Mouse (Mus musculus) bone marrow macrophage, adult 2 months (primary cell): ENCODE results near the gene Nsun2. TPM values are rescaled to one million over a fixed set of nuclear protein-coding genes. Genes with fewer than 3 reads are reported as not detected.
"Not testable (repeated sequence)": the region's sequence is repeated elsewhere in the genome, so short reads cannot be mapped to it uniquely, and the experiment has no call there.

Source experiments
- H3K27ac ChIP-seq: 2 replicates; pipeline ENCODE4 v1.5.1; 2012; ENCODE audit warnings: low read depth, low read length; ENCODE audit not compliant: insufficient read depth
- H3K4me1 ChIP-seq: 2 replicates; pipeline ENCODE4 v1.6.1; 2012; ENCODE audit warnings: low read length; ENCODE audit not compliant: control insufficient read depth, insufficient read depth
- H3K4me3 ChIP-seq: 2 replicates; pipeline ENCODE4 v1.5.1; 2012; ENCODE audit warnings: mild to moderate bottlenecking, low read length, moderate library complexity; ENCODE audit not compliant: insufficient read depth
- CTCF ChIP-seq: IDR thresholded peaks from 2 replicates; pipeline ENCODE4 v1.5.1; 2012; ENCODE audit warnings: low read depth, mild to moderate bottlenecking, low read length, moderate library complexity
- POLR2A ChIP-seq: IDR thresholded peaks from 2 replicates; pipeline ENCODE4 v1.6.1; 2012; ENCODE audit warnings: mild to moderate bottlenecking, low read depth, low read length, borderline replicate concordance
- polyA plus RNA-seq: library from polyadenylated mRNA; stranded (reverse); fragments of >200 nt; gene quantifications from 2 replicates; pipeline ENCODE4 v1.2.4, GENCODE M21; 2012; ENCODE audit not compliant: missing spikeins, insufficient read depth, insufficient read length

Nsun2 gene
- polyA plus RNA-seq, 1 experiment: 33.6 TPM

DNA sequence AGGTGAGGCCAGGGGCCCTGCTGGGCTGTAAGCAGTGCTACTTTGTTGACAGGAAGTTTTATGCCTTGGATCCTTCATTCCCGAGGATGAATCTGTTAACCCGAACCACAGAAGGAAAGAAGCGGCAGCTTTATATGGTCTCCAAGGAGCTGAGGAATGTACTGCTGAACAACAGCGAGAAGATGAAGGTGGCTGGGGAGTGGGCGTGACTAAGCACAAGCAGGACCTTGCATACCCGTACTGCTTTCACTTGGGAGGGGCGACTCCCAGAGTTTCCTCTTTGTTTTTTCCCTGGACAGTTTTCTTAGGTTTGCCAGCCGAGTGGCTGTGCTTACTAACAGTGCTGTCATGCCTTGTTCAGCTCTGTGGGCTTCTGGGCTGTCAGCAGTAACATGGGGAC is 97.0 kb downstream of the Nsun2 start:
- no peak overlapping the region for H3K27ac ChIP-seq
- no peak overlapping the region for H3K4me3 ChIP-seq
- TF ChIP-seq POLR2A: no peak
- TF ChIP-seq CTCF: no peak
- peaks cover 3% of the 10 kb centered on the region; the same call in 1 of the 2 replicates for H3K4me1 ChIP-seq

DNA sequence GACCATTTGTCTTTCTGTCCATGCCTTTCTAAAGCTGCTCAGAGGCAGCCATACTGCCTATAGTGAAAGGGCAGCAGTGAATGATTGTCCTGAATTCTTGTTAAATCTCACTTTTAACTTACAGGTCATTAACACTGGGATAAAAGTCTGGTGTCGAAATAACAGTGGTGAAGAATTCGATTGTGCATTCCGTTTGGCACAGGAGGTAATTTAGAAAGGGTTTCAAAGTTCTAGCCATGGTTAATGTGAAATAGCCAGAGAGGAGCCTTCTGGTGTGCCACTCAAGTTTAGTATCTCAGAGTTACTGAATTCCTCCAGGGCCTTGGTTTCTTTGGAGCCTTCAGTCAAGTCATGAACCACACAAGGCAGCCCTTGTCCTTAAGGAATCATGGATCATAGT is 97.6 kb downstream of the Nsun2 start:
- TF ChIP-seq POLR2A: no peak
- TF ChIP-seq CTCF: no peak
- Histone ChIP-seq H3K4me3 (no peak overlapping the region), H3K4me1 (peaks cover 3% of the 10 kb centered on the region; the same call in 1 of the 2 replicates)

DNA sequence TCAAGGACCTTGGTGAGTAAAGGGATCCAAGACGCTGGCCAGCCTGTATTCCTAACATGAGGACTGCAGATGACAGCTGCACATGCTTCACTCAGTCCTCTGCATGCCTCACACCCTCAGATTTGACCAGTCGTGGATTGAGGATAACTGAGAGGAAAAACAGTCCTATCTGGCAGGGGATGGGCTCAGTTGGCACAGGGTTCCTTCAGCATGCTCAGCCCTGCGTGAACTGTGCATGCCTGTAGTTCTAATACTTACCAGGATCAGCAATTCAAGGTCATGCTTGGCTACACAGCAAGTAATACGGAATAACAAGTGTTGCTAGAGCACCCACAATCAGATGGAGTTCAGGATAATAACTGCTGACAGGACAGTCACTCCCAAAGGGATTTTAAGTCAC is 98.1 kb downstream of the Nsun2 start:
- no peak overlapping the region for H3K4me3 ChIP-seq
- peaks cover 3% of the 10 kb centered on the region; the same call in 1 of the 2 replicates for H3K4me1 ChIP-seq
- H3K27ac ChIP-seq: no peak overlapping the region
- TF ChIP-seq CTCF (no peak), POLR2A (no peak)

More for the DNA sequence above, 97.6 kb downstream of the Nsun2 start:
- no peak overlapping the region for H3K27ac ChIP-seq

DNA sequence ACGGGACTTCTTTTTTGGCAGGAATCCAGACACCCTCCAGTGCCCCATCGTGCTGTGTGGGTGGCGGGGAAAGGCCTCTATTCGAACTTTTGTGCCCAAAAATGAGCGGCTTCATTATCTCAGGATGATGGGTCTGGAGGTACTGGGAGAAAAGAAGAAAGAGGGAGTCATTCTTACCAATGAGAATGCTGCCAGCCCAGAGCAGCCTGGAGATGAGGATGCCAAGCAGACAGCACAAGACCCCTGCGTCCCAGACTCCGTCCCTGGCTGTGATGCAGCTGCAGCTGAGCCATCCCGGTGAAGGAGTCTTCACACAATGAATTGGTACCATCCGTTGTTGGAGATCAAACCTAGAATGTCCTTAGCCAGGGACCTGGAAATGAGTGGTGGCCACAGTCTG is 100.0 kb downstream of the Nsun2 start:
- H3K27ac ChIP-seq: no peak overlapping the region
- no peak for TF ChIP-seq CTCF
- no peak for TF ChIP-seq POLR2A

DNA sequence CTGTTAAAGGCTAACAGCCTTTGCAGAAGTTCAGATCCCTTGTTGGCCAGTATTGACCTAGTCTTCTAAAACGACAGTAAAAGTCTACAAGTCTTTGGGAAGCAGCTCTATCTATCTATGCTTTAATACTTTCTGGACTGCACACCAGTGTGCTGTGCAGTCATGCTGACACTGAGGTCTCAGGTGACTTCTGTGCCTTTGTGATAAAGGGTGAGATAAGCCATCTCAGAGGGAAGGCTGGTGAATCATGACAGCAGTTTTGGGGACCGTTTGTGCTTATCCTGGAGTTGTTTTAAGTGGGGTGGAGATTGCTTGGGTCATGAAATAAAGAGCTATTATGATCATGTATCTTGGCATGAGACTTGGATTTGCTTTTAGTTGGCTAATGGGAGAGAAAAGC is 100.4 kb downstream of the Nsun2 start:
- H3K4me1 ChIP-seq: no peaks in the 10 kb centered on the region; the same call in 1 of the 2 replicates
- no peak for TF ChIP-seq POLR2A
- TF ChIP-seq CTCF: no peak
- no peak overlapping the region for H3K4me3 ChIP-seq
- no peak overlapping the region for H3K27ac ChIP-seq

More for the DNA sequence above, 100.0 kb downstream of the Nsun2 start:
- no peak overlapping the region for H3K4me3 ChIP-seq
- no peaks in the 10 kb centered on the region; the same call in 1 of the 2 replicates for H3K4me1 ChIP-seq

DNA sequence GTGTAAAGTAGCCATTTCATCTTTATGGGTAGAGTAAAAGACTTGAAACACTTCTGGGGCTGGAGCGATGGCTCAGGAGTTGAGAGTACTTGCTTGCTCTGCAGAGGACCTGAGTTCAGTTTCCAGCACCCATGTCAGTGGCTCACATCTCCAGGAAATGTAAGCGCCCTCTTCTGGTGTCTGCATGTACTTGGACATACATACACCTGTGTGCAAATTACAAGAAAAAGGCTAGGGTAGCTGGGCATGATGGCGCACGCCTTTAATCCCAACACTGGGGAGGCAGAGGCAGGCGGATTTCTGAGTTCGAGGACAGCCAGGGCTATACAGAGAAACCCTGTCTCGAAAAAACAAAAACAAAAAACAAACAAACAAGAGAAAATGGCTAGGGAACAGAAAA is 102.3 kb downstream of the Nsun2 start:
- not testable (repeated sequence) for H3K27ac ChIP-seq, H3K4me1 ChIP-seq, H3K4me3 ChIP-seq

DNA sequence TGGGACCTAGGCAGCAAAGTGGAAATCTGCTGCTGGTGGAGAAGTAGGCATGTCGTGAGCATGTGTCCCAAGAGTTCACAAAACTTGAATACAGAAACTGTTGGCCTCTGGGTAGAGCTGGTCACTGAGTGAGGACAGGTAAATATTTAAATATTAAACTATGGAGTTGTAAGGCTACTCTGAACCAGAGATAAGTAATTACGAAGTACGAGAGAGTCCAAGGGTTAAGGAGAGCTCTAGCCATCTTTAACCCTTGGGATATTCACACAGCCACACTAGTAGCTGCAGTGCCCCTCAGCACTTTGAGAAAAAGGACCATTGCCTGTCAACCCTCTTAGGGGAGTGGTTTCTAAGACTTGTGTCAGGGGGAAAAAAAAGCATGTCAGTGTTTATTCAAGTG is 102.8 kb downstream of the Nsun2 start:
- H3K4me3 ChIP-seq: no peak overlapping the region
- H3K27ac ChIP-seq: no peak overlapping the region
- H3K4me1 ChIP-seq: no peaks in the 10 kb centered on the region
- no peak for TF ChIP-seq POLR2A
- no peak for TF ChIP-seq CTCF

DNA sequence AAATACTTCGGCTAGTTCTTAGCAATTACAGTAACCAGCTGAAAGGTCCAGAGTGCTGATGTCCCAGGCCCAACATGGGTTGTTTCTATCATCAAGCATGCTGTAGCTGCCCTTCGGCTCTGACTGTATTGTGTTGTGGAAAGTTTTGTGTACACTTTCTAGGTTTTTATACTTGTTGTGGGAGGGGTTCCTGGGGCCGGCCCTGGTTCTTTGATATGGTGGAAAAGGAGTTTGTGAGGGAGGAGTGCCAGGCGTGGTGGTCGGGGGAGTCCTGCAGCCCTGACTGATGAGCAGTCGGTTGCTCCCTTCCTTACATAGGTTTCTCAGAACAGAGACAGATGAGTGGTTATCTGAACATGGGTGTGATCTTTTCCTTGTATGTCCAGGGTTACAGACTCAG is 103.3 kb downstream of the Nsun2 start:
- no peaks in the 10 kb centered on the region for H3K4me1 ChIP-seq
- TF ChIP-seq CTCF (no peak), POLR2A (no peak)
- H3K27ac ChIP-seq: no peak overlapping the region
- no peak overlapping the region for H3K4me3 ChIP-seq

DNA sequence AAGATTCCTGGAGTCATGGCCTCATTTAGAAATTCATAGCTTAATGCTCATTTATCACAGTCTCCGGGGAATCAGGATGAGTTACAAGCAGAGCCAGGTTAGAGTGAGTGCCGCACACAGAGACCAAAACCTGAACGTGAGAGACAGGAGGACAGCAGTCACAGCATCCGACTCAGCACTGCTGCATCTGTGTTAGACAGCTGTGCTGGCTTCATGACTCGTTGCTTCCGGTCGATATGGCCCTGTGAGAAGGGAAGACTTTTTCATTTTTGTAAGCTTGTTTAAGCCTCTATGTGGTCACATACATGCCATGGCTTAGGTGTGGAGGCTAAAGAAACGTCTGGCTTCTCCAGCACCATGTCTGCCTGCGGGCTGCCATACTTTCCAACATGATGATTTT is 104.1 kb downstream of the Nsun2 start:
- TF ChIP-seq CTCF: no peak
- no peak for TF ChIP-seq POLR2A

DNA sequence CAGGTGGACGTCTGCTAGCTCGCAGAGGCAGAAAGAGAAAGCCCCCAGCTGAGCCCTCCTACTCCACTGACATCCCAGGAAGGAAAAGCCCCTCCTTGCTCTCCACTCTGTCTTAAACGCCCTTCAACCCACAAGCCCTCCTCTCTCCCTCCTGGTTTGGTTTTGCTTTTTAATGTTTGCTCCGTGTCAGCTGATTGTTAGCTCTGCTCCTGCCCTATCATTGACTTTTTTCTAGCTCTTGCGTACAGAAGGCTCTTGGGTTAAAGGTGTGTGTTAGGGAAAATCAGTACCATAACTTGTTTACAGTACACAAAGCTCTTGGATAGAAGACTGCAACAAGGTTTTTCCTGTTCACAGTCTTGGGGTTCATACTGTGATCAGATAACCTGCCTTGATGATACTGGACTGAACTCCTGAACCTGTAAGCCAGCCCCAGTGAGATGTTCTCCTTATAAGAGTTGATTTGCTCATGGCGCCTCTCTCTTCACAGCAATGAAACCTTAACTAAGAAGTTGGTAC is 104.6 kb downstream of the Nsun2 start:
- Histone ChIP-seq H3K27ac (no peak overlapping the region), H3K4me1 (no peaks in the 10 kb centered on the region), H3K4me3 (no peak overlapping the region)
- no peak for TF ChIP-seq CTCF
- no peak for TF ChIP-seq POLR2A

More for the DNA sequence above, 104.1 kb downstream of the Nsun2 start:
- Histone ChIP-seq H3K4me3 (no peak overlapping the region), H3K4me1 (no peaks in the 10 kb centered on the region), H3K27ac (no peak overlapping the region)

DNA sequence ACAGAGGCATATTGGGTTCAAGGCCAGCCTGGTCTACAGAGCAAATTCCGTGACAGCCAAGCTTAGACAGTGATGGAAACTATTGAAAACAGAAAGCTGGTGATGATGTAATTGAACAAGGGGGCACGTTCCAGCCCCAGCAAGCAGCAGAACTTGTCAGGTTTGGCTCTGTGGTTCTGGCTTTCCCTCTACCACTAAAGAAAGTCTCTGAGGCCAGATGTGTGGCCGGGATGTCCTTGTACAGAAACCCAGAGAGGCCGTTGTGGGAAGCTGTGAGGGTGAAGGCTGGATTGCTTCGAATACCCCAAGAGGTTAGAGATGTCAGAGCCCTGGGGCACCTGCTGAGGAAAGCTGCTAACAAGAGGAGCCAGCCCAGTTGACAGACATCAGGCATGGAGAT is 105.7 kb downstream of the Nsun2 start:
- H3K4me3 ChIP-seq: no peak overlapping the region
- no peak for TF ChIP-seq POLR2A
- H3K27ac ChIP-seq: no peak overlapping the region
- H3K4me1 ChIP-seq: no peaks in the 10 kb centered on the region
